In the genomic region with DNA sequence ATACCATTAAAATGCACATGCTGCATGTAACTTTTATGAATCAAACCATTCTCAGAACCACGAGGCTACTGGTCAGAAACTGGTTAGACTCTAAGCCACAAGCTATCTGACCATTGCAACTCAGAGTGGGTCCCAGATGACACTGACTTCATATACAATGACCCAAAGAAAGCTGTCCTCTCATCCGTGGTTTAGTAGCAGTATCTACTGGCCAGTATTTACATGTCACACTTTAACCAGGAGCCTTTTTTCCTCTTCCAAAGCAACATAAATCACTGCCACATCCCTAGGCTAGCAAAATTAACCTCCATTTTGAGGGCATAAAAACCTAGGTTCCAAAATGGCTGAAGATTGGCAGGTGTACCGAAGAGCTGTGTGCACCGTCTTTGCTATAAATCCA, we compare ENCODE assay signal across 21 mouse cellular contexts.
DNase-seq lines count a peak whose midpoint lies in the region; ATAC-seq and TF ChIP-seq lines count a peak whose summit lies in the region.
"Had no signal": no experiment of that assay in that cellular context is flagged by ENCODE, and none has a peak within 500 bp of the region (broad histone marks: within the 10 kb centered on the region; RNA-seq: fewer than 3 reads in every experiment).

No protein-coding gene starts in this region.

- no peaks in the 10 kb centered on the region for H3K27me3 ChIP-seq in kidney, embryonic 15.5 days
- H3K27me3 ChIP-seq in kidney, postnatal 0 days (ENCODE audit: insufficient read depth, low read length): no peaks in the 10 kb centered on the region
- H3K27me3 ChIP-seq in kidney, embryonic 14.5 days (ENCODE audit: control insufficient read depth, insufficient read depth, low read length): no peaks in the 10 kb centered on the region
- H3K27me3 ChIP-seq: embryonic facial prominence, embryonic 13.5 days; embryonic facial prominence, embryonic 15.5 days had no signal

- no peak overlapping the region for H3K4me2 ChIP-seq in kidney, embryonic 15.5 days
- no peak overlapping the region for H3K4me2 ChIP-seq in kidney, postnatal 0 days (ENCODE audit: low read length)
- no peak overlapping the region for H3K4me2 ChIP-seq in kidney, embryonic 14.5 days (replicated peaks; ENCODE audit: low read depth, low read length)
- H3K4me2 ChIP-seq: embryonic facial prominence, embryonic 13.5 days; embryonic facial prominence, embryonic 15.5 days; forebrain, embryonic 12.5 days had no signal

- H3K9ac ChIP-seq in kidney, embryonic 15.5 days: no peak overlapping the region
- H3K9ac ChIP-seq in kidney, postnatal 0 days (ENCODE audit: low read depth, low read length): no peak overlapping the region
- H3K9ac ChIP-seq in kidney, embryonic 14.5 days (ENCODE audit: low read depth, low read length): no peak overlapping the region
- H3K9ac ChIP-seq: embryonic facial prominence, embryonic 13.5 days; embryonic facial prominence, embryonic 15.5 days; forebrain, embryonic 12.5 days had no signal

- no peak overlapping the region for H3K27ac ChIP-seq in kidney, embryonic 15.5 days
- H3K27ac ChIP-seq in kidney, postnatal 0 days: no peak overlapping the region; the same call in 1 of the 2 replicates
- H3K27ac ChIP-seq in kidney, embryonic 14.5 days (ENCODE audit: low read depth, low read length): no peak overlapping the region
- H3K27ac ChIP-seq: embryonic facial prominence, embryonic 13.5 days; embryonic facial prominence, embryonic 15.5 days; forebrain, embryonic 12.5 days had no signal

- no peaks in the 10 kb centered on the region for H3K4me1 ChIP-seq in kidney, embryonic 15.5 days
- no peaks in the 10 kb centered on the region for H3K4me1 ChIP-seq in kidney, postnatal 0 days (replicated peaks; ENCODE audit: insufficient read depth, low read length)
- H3K4me1 ChIP-seq in kidney, embryonic 14.5 days (ENCODE audit: control insufficient read depth, insufficient read depth, low read length): peaks cover 1% of the 10 kb centered on the region; the same call in 1 of the 2 replicates
- H3K4me1 ChIP-seq: embryonic facial prominence, embryonic 15.5 days had no signal

- H3K9me3 ChIP-seq in kidney, embryonic 15.5 days (replicated peaks): no peaks in the 10 kb centered on the region
- no peaks in the 10 kb centered on the region for H3K9me3 ChIP-seq in kidney, postnatal 0 days (replicated peaks; ENCODE audit: low read length)
- H3K9me3 ChIP-seq in kidney, embryonic 14.5 days (ENCODE audit: control insufficient read depth, low read length): no peaks in the 10 kb centered on the region
- H3K9me3 ChIP-seq: embryonic facial prominence, embryonic 13.5 days; embryonic facial prominence, embryonic 15.5 days; forebrain, embryonic 10.5 days; forebrain, embryonic 12.5 days had no signal

- H3K36me3 ChIP-seq in kidney, embryonic 15.5 days: no peaks in the 10 kb centered on the region
- H3K36me3 ChIP-seq in kidney, postnatal 0 days (ENCODE audit: insufficient read depth, low read length): no peaks in the 10 kb centered on the region
- no peaks in the 10 kb centered on the region for H3K36me3 ChIP-seq in kidney, embryonic 14.5 days (ENCODE audit: control insufficient read depth, insufficient read depth, low read length)
- H3K36me3 ChIP-seq: embryonic facial prominence, embryonic 13.5 days; embryonic facial prominence, embryonic 15.5 days; forebrain, embryonic 10.5 days; forebrain, embryonic 12.5 days had no signal

- no peak for DNase-seq in kidney, postnatal 36 days
- no peak for DNase-seq in kidney, postnatal 0 days (ENCODE audit: low spot score)
- DNase-seq: adrenal gland, adult 2 months; adrenal gland, postnatal 10 days; adrenal gland, postnatal 25 days; cerebellum, adult 11 months; cerebellum, adult 18-20 months; cerebellum, adult 8-10 months; cerebellum, adult 9-11 months; cerebellum, postnatal 14 days; cerebellum, postnatal 36 days; embryo, embryonic 11 days had no signal

- H3K4me3 ChIP-seq in kidney, embryonic 15.5 days (replicated peaks): no peak overlapping the region
- H3K4me3 ChIP-seq in kidney, postnatal 0 days (replicated peaks; ENCODE audit: low read depth, low read length): no peak overlapping the region
- no peak overlapping the region for H3K4me3 ChIP-seq in kidney, embryonic 14.5 days (ENCODE audit: low read length)
- H3K4me3 ChIP-seq: embryonic facial prominence, embryonic 13.5 days; embryonic facial prominence, embryonic 15.5 days; erythroblast, embryonic 14.5 days; forebrain, embryonic 10.5 days; forebrain, embryonic 12.5 days had no signal

- TF ChIP-seq CTCF in kidney, postnatal 0 days (IDR thresholded peaks at IDR 0.05; ENCODE audit: low read depth): no peak

- 72% methylated on average over 4 of the region's 4 CpGs for WGBS in kidney, embryonic 15.5 days
- WGBS in kidney, postnatal 0 days: 68% methylated on average over 4 of the region's 4 CpGs
- 73% methylated on average over 4 of the region's 4 CpGs for WGBS in kidney, embryonic 14.5 days

- ATAC-seq in kidney, embryonic 15.5 days (replicated peaks; ENCODE audit: low FRiP score): peak; percentile 46; the same call in 1 of the 2 replicates
- 0 out of 2 replicates have a peak, but pooled peaks have one; percentile 52 for ATAC-seq in kidney, postnatal 0 days (replicated peaks; ENCODE audit: low FRiP score, low read depth)
- no peak for ATAC-seq in kidney, embryonic 14.5 days (ENCODE audit: low FRiP score, low TSS enrichment)
- ATAC-seq: forebrain, embryonic 14.5 days; forebrain, embryonic 16.5 days had no signal
